Mouse (Mus musculus): ENCODE results near the gene Hexim1. TPM values are rescaled to one million over a fixed set of nuclear protein-coding genes. Genes with fewer than 3 reads are reported as not detected.
A peak's percentile ranks its signal among the peaks of the same experiment; 100 is the strongest.

The Hexim1 gene
- polyA plus RNA-seq, 1 experiment from 2014 or later = 3.0 TPM

DNA sequence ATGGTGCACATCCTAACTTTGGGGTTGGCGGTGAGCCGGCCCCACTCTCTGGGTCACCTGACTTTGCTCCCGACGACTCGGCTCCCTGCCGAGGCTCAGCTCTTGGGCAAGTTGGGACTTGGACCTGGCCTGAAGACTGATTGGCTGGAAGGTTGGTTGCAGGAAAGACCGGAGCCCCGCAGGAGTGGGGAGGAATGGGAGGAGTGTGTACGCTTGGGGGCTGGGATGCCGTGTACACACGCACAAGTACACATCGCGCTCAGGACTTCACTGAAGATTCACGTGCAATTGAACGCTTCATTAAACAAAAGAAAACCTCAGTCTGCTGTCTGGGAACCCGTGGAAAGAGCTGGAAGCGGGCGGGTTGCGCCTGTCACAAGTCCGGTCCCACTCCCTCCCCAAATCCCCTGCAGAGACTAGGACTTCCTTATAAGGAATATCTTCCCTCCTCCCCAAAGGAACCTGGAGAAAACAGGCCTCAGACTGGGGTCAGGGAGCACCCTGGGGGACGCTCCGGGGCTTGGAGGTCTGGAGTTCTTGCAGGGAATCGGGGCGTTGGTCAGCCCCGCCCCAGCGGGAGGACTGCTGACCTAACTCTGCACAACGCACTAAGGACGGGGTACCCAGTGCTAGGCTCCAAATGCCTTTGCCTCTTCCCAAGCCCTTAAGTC is 4.0 kb upstream of the Hexim1 start:
- peak overlapping the region; percentile 63 for H3K27ac ChIP-seq (replicated peaks)
- peak overlapping the region; percentile 74 for H3K4me2 ChIP-seq
- H3K9ac ChIP-seq = peak overlapping the region; percentile 77
- peak overlapping the region; percentile 55 for H3K4me3 ChIP-seq
- whole genome bisulfite sequencing = 1% methylated on average over 28 of the region's 28 CpGs
- H3K9me3 ChIP-seq = no peaks in the 10 kb centered on the region
- ATAC-seq (ENCODE audit: extremely low read depth, insufficient number of reproducible peaks, low FRiP score, low TSS enrichment) = no peak
- H3K4me1 ChIP-seq = peaks cover 29% of the 10 kb centered on the region
- peaks cover 3% of the 10 kb centered on the region; the same call in 1 of the 2 replicates for H3K27me3 ChIP-seq (replicated peaks)
- peaks cover 3% of the 10 kb centered on the region; the same call in 1 of the 2 replicates for H3K36me3 ChIP-seq

DNA sequence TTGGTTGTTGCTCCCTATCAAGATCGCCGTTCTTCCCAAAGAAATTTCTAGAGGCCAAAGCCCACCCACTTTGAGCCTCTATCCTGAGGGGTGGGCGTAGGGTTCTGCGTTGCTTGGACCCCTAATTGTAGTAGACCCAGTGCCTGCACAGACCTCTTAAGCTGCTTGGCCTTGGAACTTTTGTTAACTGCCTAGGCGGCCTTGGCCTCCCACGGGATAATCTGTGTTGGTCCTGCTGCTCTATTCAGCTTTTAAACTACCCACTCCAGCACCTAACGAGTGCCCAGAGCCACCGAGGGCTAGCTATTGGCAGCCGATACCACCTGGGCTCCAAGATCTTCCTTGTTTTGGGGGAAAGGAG is 3.5 kb upstream of the Hexim1 start:
- peak overlapping the region; percentile 63 for H3K27ac ChIP-seq (replicated peaks)
- ATAC-seq (ENCODE audit: extremely low read depth, insufficient number of reproducible peaks, low FRiP score, low TSS enrichment) = no peak
- H3K36me3 ChIP-seq = peaks cover 3% of the 10 kb centered on the region; the same call in 1 of the 2 replicates

GRCm38 (mm10) chr11:103113005-103113404 is 3.0 kb upstream of the Hexim1 start:
- H3K27ac ChIP-seq (replicated peaks) = peak overlapping the region; percentile 63
- peak overlapping the region; percentile 77 for H3K9ac ChIP-seq

More for the DNA sequence above, 3.5 kb upstream of the Hexim1 start:
- Histone ChIP-seq H3K4me1 (peaks cover 29% of the 10 kb centered on the region), H3K4me3 (peak overlapping the region; percentile 55), H3K27me3 (replicated peaks) (peaks cover 3% of the 10 kb centered on the region; the same call in 1 of the 2 replicates), H3K9me3 (no peaks in the 10 kb centered on the region), H3K9ac (peak overlapping the region; percentile 77), H3K4me2 (peak overlapping the region; percentile 74)
- WGBS = 22% methylated on average over 9 of the region's 9 CpGs

GRCm38 (mm10) chr11:103113771-103114170 is 2.3 kb upstream of the Hexim1 start:
- no peaks in the 10 kb centered on the region for H3K9me3 ChIP-seq
- H3K36me3 ChIP-seq = no peaks in the 10 kb centered on the region
- no peak overlapping the region for H3K9ac ChIP-seq
- H3K4me1 ChIP-seq = peaks cover 38% of the 10 kb centered on the region
- H3K27me3 ChIP-seq (replicated peaks) = peaks cover 3% of the 10 kb centered on the region; the same call in 1 of the 2 replicates
- no peak for ATAC-seq (ENCODE audit: extremely low read depth, insufficient number of reproducible peaks, low FRiP score, low TSS enrichment)
- H3K4me2 ChIP-seq = no peak overlapping the region
- H3K4me3 ChIP-seq = no peak overlapping the region
- 79% methylated on average over 4 of the region's 4 CpGs for WGBS
- no peak overlapping the region for H3K27ac ChIP-seq (replicated peaks)

More at GRCm38 (mm10) chr11:103113005-103113404, 3.0 kb upstream of the Hexim1 start:
- Histone ChIP-seq H3K4me1 (peaks cover 30% of the 10 kb centered on the region), H3K4me3 (no peak overlapping the region), H3K4me2 (peak overlapping the region; percentile 74), H3K36me3 (0 out of 2 replicates have a peak, but pooled peaks cover under 1% of the 10 kb centered on the region), H3K27me3 (replicated peaks) (peaks cover 3% of the 10 kb centered on the region; the same call in 1 of the 2 replicates), H3K9me3 (no peaks in the 10 kb centered on the region)
- no peak for ATAC-seq (ENCODE audit: extremely low read depth, insufficient number of reproducible peaks, low FRiP score, low TSS enrichment)
- WGBS = 42% methylated on average over 12 of the region's 12 CpGs

DNA sequence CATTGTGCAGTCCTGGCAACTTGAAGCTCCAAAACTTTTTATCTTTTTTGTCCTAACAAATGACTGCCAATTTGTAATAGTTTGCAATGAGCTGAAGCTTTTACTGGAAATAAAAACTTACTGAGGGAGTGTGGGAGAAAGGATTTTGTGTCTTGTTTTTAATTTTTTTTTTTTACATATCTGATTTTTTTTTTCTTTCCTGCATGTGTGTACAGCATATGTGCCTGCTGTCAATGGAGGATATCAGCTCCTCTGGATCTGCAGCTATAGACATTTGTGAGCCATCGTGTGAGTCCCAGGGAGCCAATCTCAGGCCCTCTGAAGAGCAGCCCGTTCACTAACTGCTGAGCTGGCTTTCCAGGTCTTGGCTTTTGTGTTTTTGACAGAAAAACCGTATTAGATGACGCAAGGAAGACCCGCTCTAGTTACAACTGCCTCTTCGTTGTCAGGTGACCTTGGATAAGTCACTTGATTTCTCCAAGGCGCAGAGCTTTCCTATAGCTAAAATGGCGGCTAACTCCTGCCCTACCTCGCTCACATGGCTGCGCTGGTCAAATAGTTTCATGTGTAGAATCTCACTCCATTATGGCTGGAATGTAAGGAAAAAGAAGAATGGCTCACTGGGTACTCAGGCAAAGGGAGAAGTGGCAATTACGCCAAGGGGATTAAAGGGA is 1.6 kb upstream of the Hexim1 start:
- Histone ChIP-seq H3K4me1 (peaks cover 42% of the 10 kb centered on the region), H3K36me3 (no peaks in the 10 kb centered on the region), H3K27me3 (replicated peaks) (peaks cover 3% of the 10 kb centered on the region; the same call in 1 of the 2 replicates), H3K9ac (peak overlapping the region; percentile 91), H3K4me3 (peak overlapping the region; percentile 73), H3K4me2 (peak overlapping the region; percentile 82), H3K9me3 (no peaks in the 10 kb centered on the region), H3K27ac (replicated peaks) (peak overlapping the region; percentile 92)
- ATAC-seq (ENCODE audit: extremely low read depth, insufficient number of reproducible peaks, low FRiP score, low TSS enrichment) = no peak
- 84% methylated on average over 11 of the region's 11 CpGs for WGBS

DNA sequence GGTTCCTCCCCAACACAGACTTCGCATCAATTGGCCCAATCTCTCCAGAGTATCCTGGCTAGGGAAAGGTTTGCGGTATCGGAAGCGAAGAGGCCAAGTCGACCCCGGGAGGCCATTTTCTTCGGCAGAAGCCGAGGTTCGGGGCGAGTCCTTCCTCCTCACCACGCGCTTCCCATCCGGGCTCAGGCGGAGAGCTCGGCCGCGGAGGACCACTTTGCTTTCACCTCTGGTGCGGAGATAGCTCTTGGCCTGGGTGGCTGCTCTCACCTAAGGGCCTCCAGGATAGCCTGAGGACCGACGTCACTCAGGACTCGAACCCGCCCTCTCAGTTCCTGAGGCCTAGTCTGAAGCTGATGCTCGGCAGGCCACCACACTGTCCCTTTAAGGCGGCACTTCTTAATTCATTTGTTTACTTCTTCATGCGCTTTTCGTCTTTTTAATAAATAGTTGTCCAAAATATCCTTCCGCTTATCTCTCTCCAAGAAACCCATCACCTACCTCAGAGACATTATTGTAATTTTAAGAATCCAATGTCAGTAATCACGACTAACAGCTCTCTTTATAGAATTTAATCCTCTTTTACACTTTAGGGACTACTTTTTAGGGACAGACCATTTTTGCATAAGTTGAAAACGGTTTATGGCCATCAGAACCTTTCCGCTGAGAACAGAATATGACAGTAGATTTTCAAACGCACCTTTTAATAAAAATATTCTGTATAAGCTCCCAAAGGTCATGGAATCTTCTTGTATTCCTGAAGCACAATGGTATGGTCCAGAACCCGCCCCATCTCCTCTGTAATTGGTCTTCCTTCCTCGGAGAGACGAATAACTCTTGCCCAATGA is 646 bp upstream of the Hexim1 start:
- ATAC-seq (ENCODE audit: extremely low read depth, insufficient number of reproducible peaks, low FRiP score, low TSS enrichment) = peak; percentile 65
- Histone ChIP-seq H3K4me1 (peaks cover 44% of the 10 kb centered on the region), H3K4me3 (peak overlapping the region; percentile 73), H3K27me3 (replicated peaks) (peaks cover 3% of the 10 kb centered on the region; the same call in 1 of the 2 replicates), H3K9ac (peak overlapping the region; percentile 91), H3K27ac (replicated peaks) (peak overlapping the region; percentile 92), H3K4me2 (peak overlapping the region; percentile 82), H3K36me3 (no peaks in the 10 kb centered on the region), H3K9me3 (no peaks in the 10 kb centered on the region)
- WGBS = 1% methylated on average over 34 of the region's 34 CpGs

DNA sequence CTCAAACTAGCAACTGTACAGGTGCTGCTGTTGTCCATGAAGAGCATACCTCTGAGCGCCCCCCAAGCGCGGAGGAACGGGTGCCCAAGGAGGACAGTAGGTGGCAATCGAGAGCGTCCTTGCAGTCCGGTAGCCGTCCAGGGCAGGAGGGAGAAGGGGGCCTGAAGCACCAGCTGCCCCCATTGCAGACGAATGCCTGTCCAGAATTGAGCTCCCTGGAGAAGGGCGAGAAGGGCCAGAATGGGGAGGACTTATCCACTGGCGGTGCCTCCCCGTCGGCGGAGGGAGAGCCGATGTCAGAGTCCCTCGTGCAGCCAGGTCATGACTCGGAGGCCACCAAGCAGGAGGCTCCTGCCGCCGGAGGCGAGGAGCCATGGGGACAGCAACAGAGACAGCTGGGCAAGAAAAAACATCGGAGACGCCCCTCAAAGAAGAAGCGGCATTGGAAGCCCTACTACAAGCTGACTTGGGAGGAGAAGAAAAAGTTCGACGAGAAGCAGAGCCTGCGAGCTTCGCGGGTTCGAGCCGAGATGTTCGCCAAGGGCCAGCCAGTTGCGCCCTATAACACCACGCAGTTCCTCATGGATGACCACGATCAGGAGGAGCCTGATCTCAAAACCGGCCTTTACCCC is 1.0 kb downstream of the Hexim1 start:
- peak overlapping the region; percentile 93 for H3K4me2 ChIP-seq
- no peaks in the 10 kb centered on the region for H3K36me3 ChIP-seq
- under 1% methylated on average over 35 of the region's 35 CpGs for WGBS
- ATAC-seq (ENCODE audit: extremely low read depth, insufficient number of reproducible peaks, low FRiP score, low TSS enrichment) = no peak
- peak overlapping the region; percentile 92 for H3K9ac ChIP-seq
- H3K27ac ChIP-seq (replicated peaks) = peak overlapping the region; percentile 88
- no peaks in the 10 kb centered on the region for H3K9me3 ChIP-seq
- H3K4me3 ChIP-seq = peak overlapping the region; percentile 73
- no peaks in the 10 kb centered on the region for H3K27me3 ChIP-seq (replicated peaks)
- peaks cover 35% of the 10 kb centered on the region for H3K4me1 ChIP-seq

- peak overlapping the region; percentile 73 for H3K4me3 ChIP-seq
- no peaks in the 10 kb centered on the region for H3K36me3 ChIP-seq
- peak overlapping the region; percentile 93 for H3K4me2 ChIP-seq
- no peak for ATAC-seq (ENCODE audit: extremely low read depth, insufficient number of reproducible peaks, low FRiP score, low TSS enrichment)
- peaks cover 29% of the 10 kb centered on the region for H3K4me1 ChIP-seq
- whole genome bisulfite sequencing = under 1% methylated on average over 38 of the region's 38 CpGs
- H3K9ac ChIP-seq = peak overlapping the region; percentile 92
- peak overlapping the region; percentile 88 for H3K27ac ChIP-seq (replicated peaks)
- H3K27me3 ChIP-seq (replicated peaks) = no peaks in the 10 kb centered on the region
- no peaks in the 10 kb centered on the region for H3K9me3 ChIP-seq
These were observed 1.6 kb downstream of the Hexim1 start for GRCm38 (mm10) chr11:103117591-103118009.

DNA sequence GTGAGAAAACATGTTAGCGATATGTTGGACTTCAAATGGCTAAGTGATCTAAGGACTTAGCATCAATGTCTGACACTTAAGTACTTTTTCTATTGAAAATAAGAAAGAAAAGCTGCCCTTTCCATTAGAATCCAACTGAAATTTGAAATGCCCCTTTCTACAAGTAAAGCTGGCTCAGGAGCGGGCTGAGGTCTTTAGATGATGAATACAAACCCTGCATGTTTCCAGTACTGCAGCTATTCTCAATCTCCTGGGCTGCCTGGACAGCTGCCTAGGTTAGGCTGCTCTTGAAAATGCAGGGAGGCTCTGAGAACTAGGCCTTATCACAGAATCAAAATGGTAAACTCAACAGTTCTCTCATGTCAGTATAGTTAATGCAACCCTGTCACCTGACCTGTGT is 2.8 kb downstream of the Hexim1 start:
- Histone ChIP-seq H3K36me3 (no peaks in the 10 kb centered on the region), H3K4me3 (peak overlapping the region; percentile 73), H3K27me3 (replicated peaks) (no peaks in the 10 kb centered on the region), H3K9me3 (no peaks in the 10 kb centered on the region), H3K4me1 (peaks cover 23% of the 10 kb centered on the region), H3K27ac (replicated peaks) (no peak overlapping the region), H3K4me2 (peak overlapping the region; percentile 93), H3K9ac (peak overlapping the region; percentile 92; the same call in 1 of the 2 replicates)
- no peak for ATAC-seq (ENCODE audit: extremely low read depth, insufficient number of reproducible peaks, low FRiP score, low TSS enrichment)
- 91% methylated on average over 2 of the region's 2 CpGs for WGBS

GRCm38 (mm10) chr11:103119609-103120008 is 3.6 kb downstream of the Hexim1 start:
- H3K9me3 ChIP-seq = no peaks in the 10 kb centered on the region
- H3K27ac ChIP-seq (replicated peaks) = no peak overlapping the region
- H3K4me2 ChIP-seq = peak overlapping the region; percentile 93; the same call in 1 of the 2 replicates
- H3K4me1 ChIP-seq = peaks cover 20% of the 10 kb centered on the region
- H3K27me3 ChIP-seq (replicated peaks) = no peaks in the 10 kb centered on the region
- H3K4me3 ChIP-seq = 0 out of 2 replicates have a peak overlapping the region, but pooled peaks have one; percentile 6
- H3K36me3 ChIP-seq = no peaks in the 10 kb centered on the region
- no peak overlapping the region for H3K9ac ChIP-seq
- 45% methylated on average over 5 of the region's 5 CpGs for WGBS
- no peak for ATAC-seq (ENCODE audit: extremely low read depth, insufficient number of reproducible peaks, low FRiP score, low TSS enrichment)
